Mouse (Mus musculus): ENCODE measurements around the gene Cd93. TPM values are rescaled to one million over a fixed set of nuclear protein-coding genes. Genes with fewer than 3 reads are reported as not detected.
A peak's percentile ranks its signal among the peaks of the same experiment; 100 is the strongest.

The Cd93 gene
- polyA plus RNA-seq, 1 experiment from 2014 or later, result 7.4 TPM

DNA sequence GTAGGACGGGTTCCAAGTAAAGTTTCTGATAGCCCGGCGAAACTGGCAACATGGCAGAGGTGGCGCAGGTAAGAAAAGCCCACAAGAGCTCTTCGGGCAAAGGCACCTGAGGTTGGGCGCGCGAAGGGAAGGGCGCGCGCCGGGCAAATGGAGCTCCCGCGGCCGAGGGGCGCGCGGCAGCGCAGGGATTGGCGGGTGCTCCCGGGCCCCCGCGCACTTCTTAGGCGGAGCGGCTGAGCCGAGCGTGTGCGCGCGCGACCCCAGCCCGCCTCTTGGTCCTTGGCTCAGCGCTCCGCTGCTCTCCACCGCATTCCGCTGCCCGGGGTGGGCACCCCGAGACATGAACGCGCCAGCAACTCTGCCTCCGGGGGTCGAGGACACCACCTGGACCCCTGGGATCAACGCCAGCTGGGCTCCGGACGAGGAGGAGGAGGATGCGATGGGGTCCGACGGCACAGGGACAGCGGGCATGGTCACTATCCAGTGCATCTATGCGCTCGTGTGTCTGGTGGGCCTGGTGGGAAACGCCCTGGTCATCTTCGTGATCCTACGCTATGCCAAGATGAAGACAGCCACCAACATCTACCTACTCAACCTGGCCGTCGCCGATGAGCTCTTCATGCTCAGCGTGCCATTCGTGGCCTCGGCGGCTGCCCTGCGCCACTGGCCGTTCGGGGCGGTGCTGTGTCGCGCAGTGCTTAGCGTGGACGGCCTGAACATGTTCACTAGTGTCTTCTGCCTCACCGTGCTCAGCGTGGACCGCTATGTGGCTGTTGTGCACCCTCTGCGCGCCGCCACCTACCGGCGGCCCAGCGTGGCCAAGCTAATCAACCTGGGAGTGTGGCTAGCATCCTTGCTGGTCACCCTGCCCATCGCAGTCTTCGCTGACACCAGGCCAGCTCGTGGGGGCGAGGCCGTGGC lies 48.0 kb downstream of the Cd93 start, which contains the start of gene Sstr4:
Sstr4 (plus strand) TSS at position 214 of the 921 bp plus-strand sequence.
- peaks cover 44% of the 10 kb centered on the region for H3K27me3 ChIP-seq
- H3K4me2 ChIP-seq (replicated peaks), result peak within 1 kb of the TSS; percentile 98
- peak; percentile 89 for ATAC-seq (ENCODE audit: low FRiP score)

DNA sequence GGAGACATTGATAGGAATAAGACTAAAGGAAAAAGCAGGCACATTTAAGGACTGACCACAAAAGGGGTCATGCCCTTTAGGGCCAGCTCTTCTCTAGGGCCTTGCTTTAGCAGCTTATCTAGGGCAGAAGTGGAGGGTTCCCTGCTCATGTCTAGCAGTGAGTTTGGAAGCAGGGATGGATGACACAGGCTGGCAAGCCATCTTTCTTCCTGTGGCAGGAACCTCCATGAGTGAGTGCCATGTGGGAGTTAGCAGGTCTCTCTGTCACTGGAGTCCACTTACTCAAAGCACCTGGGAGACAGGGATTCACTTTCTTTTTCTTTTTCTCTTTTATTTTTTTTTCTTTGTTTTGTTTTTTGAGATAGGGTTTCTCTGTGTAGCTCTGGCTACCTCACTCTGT lies 49.5 kb downstream of the Cd93 start:
- H3K4me2 ChIP-seq (replicated peaks), result no peak overlapping the region
- H3K27me3 ChIP-seq, result peaks cover 44% of the 10 kb centered on the region

More for the DNA sequence above, 48.0 kb downstream of the Cd93 start, which contains the start of gene Sstr4:
- Histone ChIP-seq H3K9ac (peak within 1 kb of the TSS; percentile 53), H3K4me3 (peak within 1 kb of the TSS; percentile 61), H3K9me3 (replicated peaks) (no peaks in the 10 kb centered on the region), H3K27ac (no peak within 1 kb of the TSS), H3K36me3 (no peaks in the 10 kb centered on the region), H3K4me1 (peaks cover 12% of the 10 kb centered on the region; the same call in 1 of the 2 replicates)
- WGBS, result 3% methylated on average over 82 of the region's 83 CpGs

DNA sequence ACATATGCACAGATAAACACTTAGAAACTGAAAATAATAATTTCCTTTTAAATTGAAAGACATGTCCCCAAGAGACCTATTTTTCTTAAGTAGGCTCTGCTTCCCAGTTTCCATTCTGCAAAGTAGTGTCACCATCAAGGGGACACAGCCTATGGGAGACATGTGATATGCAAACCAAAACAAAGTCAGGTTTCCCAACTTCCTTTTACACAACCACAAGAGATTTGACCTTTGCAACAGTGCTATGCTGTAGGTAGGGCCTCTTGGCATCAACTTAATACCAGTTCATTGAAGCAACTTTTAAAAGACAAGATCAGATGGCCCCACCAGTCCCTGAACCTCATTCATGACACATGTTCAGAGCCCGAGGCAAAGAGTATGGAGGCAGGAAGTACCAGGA lies 50.2 kb downstream of the Cd93 start:
- Histone ChIP-seq H3K27ac (no peak overlapping the region), H3K4me3 (no peak overlapping the region), H3K9me3 (replicated peaks) (no peaks in the 10 kb centered on the region), H3K4me2 (replicated peaks) (no peak overlapping the region), H3K27me3 (peaks cover 42% of the 10 kb centered on the region), H3K4me1 (peaks cover 12% of the 10 kb centered on the region; the same call in 1 of the 2 replicates), H3K36me3 (no peaks in the 10 kb centered on the region), H3K9ac (no peak overlapping the region)
- 87% methylated on average over 1 of the region's 1 CpGs for WGBS
- ATAC-seq (ENCODE audit: low FRiP score), result no peak

More for the DNA sequence above, 49.5 kb downstream of the Cd93 start:
- Histone ChIP-seq H3K9ac (no peak overlapping the region), H3K36me3 (no peaks in the 10 kb centered on the region), H3K4me1 (peaks cover 12% of the 10 kb centered on the region; the same call in 1 of the 2 replicates), H3K4me3 (no peak overlapping the region), H3K9me3 (replicated peaks) (no peaks in the 10 kb centered on the region), H3K27ac (no peak overlapping the region)
- no peak for ATAC-seq (ENCODE audit: low FRiP score)

DNA sequence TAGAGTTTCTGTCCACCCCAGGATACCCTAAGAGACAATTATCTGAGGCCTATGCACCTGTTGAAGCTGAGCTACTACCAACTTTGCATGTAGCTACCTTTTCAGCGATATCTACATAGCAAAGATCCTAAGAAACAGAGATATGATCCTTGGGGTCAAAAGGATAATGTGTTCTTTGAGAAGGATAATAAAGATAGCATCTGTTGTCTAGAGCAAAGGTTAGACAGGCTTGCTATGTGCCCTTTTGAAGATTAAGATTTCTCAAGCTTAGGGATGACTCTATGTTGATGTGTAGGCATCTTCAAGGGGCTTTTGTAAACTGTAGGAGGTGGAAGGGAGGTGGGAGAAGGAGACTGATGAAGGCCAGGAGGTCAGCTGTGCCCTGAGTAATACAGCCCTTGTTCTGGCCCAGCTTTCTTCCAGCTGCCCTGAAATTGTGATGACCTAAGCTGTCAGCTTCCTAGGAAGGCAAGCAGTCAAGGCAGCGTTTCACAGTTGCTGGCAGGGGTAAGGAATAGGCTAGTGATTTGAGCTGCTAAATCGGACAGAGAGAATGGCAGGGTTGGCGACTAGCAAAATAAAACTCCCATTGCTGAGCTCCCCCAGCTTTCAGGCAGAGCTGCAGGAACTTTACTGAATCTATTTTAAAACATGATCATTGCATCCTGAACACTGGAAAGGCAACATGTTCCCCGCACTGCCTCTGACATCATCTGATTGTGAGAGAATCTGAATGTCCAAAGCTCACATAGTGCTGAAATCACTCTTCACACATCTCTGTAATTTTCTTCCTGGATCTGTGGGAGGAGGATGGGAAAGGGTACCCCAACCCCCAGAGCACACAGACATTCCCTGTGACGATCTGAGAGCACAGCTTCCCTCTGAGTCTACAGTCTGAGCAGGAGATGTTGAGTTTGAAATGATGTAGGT lies 55.4 kb downstream of the Cd93 start:
- no peak for ATAC-seq (ENCODE audit: low FRiP score)
- Histone ChIP-seq H3K4me3 (no peak overlapping the region), H3K4me2 (replicated peaks) (no peak overlapping the region), H3K27me3 (no peaks in the 10 kb centered on the region), H3K9me3 (replicated peaks) (no peaks in the 10 kb centered on the region), H3K27ac (no peak overlapping the region), H3K4me1 (no peaks in the 10 kb centered on the region), H3K9ac (no peak overlapping the region), H3K36me3 (no peaks in the 10 kb centered on the region)
- WGBS, result 64% methylated on average over 6 of the region's 6 CpGs

DNA sequence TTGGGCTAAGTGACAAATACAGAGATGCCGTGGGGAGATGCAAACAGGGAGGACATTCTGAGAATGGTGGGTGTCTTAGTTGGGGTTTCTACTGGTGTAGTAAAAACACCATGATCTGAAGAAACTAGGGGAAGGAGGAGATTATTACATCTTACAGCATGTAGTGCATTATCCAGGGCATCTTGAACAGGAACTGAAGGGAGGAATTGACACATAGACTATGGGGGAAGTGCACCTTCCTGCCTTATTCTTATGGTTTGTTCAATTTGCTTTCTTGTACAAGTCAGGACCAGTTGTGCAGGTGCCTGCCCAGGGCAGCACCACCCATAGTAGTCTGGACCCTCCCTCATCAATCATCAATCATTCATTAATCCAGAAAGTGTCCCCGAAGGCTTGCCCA lies 56.4 kb downstream of the Cd93 start:
- 84% methylated on average over 2 of the region's 2 CpGs for WGBS
- Histone ChIP-seq H3K27ac (no peak overlapping the region), H3K36me3 (no peaks in the 10 kb centered on the region), H3K27me3 (no peaks in the 10 kb centered on the region), H3K4me1 (no peaks in the 10 kb centered on the region), H3K9me3 (replicated peaks) (no peaks in the 10 kb centered on the region), H3K4me3 (no peak overlapping the region), H3K4me2 (replicated peaks) (no peak overlapping the region), H3K9ac (no peak overlapping the region)
- no peak for ATAC-seq (ENCODE audit: low FRiP score)

Other genes starting within 250 kb of the Cd93 start
- gene Sstr4, start 48.2 kb downstream of the Cd93 start, polyA plus RNA-seq (2016; fragmentation: Nextera tagmentation; extraction: Ambion mirVana), result 1.7 TPM in 2 replicates
- 13.4 and 16.6 TPM in 2 replicates for gene Thbd, start 35.4 kb downstream of the Cd93 start, polyA plus RNA-seq (2016; fragmentation: Nextera tagmentation; extraction: Ambion mirVana)
- 70.5 and 72.4 TPM in 2 replicates for gene Nxt1, start 229.0 kb upstream of the Cd93 start, polyA plus RNA-seq (2016; fragmentation: Nextera tagmentation; extraction: Ambion mirVana)
- 21.4 and 22.5 TPM in 2 replicates for gene Gzf1, start 237.5 kb upstream of the Cd93 start, polyA plus RNA-seq (2016; fragmentation: Nextera tagmentation; extraction: Ambion mirVana)

Measured in hindbrain, embryonic 12.5 days (tissue).